Mouse (Mus musculus): ENCODE results near the gene Rps3. TPM values are rescaled to one million over a fixed set of nuclear protein-coding genes. Genes with fewer than 3 reads are reported as not detected.

Rps3 gene
- 1,000 to 10,000 TPM; 1,095 to 1,751 TPM for polyA plus RNA-seq (2017; shearing (Covaris generic))

DNA sequence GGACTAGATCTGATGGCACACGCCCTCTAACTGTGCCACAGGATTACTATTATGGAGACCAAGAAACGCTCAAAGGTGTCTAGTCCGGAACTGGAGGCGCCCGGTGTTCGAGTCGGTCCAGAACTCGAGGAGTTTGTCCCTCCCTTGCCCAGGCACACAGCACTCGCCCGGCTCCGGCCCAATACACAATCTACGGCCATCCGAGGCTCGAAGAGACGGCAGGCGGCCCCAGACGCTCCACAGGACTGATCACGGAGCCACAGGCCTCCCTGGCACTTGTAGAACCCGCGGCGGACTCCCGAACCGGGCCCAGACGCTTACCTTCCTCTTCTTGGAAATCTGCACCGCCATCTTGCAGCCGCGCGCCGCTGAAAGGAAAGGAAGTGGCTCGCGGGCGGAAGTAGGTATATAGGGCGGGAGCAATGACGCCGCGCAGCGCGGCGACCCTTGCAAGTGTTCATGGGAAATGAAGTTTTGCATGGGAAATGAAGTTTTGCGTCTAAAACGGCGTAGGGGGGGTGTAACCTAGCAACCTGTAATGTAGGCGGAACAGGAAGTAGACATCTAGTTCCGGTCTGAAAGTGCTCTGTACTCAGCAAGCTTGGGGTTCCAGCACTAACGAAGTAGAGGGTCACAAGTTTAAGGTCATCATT is at the start of gene Rps3:
Gene Rps3 (minus strand): TSS at position 468 of the 653 bp plus-strand sequence.

DNA sequence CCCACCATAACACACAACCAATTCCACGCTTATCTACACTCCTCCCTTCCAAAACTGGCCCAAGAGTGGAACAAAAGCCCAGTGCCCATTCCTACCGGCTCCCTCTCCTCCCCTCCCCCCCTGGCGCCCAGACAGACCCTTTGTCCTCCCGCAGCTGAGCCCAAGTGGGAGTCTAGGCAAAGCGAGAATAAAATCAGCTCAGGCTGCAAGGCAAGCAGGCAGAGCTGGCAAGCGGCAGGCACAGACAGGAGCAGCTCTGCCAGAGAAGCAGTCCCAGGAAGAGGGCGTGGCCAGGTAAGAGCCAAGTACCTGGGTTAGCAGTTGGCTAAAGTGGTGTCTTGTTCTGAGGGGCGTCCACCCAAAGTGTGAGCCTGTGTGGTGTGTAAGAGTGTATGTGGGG is 17.7 kb downstream of the Rps3 start, which contains the start of gene Klhl35:
Gene Klhl35 (plus strand): TSS at position 194 of the 400 bp plus-strand sequence.

Other genes with a start within 250 kb of the Rps3 start
- not detected for gene Mogat2, start 245.1 kb downstream of the Rps3 start, polyA plus RNA-seq (2017; shearing (Covaris generic))
- gene Map6, start 216.3 kb downstream of the Rps3 start, polyA plus RNA-seq (2017; shearing (Covaris generic)): 10 to 100 TPM; 35.0 to 36.0 TPM
- gene Serpinh1, start 130.5 kb downstream of the Rps3 start, polyA plus RNA-seq (2017; shearing (Covaris generic)): not detected
- 10 to 100 TPM in 1 of 2 experiments, 1 to 10 TPM in 1; 8.4 to 28.4 TPM for gene Gdpd5, start 102.3 kb downstream of the Rps3 start, polyA plus RNA-seq (2017; shearing (Covaris generic))
- gene Klhl35, start 17.7 kb downstream of the Rps3 start, polyA plus RNA-seq (2017; shearing (Covaris generic)): 1 to 10 TPM; 1.5 to 5.8 TPM
- gene Arrb1, start 51.7 kb upstream of the Rps3 start, polyA plus RNA-seq (2017; shearing (Covaris generic)): 10 to 100 TPM; 10.5 to 13.8 TPM
- gene Tpbgl, start 143.4 kb upstream of the Rps3 start, polyA plus RNA-seq (2017; shearing (Covaris generic)): under 1 TPM; 0.11 to 0.98 TPM
- gene Slco2b1, start 227.6 kb upstream of the Rps3 start, polyA plus RNA-seq (2017; shearing (Covaris generic)): under 1 TPM; 0.24 to 0.81 TPM
- not detected for gene Olfr520, start 246.5 kb upstream of the Rps3 start, polyA plus RNA-seq (2017; shearing (Covaris generic))

All from activated CD4-positive, CD25-positive, alpha-beta regulatory T cell (primary cell).